Mouse (Mus musculus): ENCODE results near the gene Cdk2.
"Not testable (repeated sequence)": the region's sequence is repeated elsewhere in the genome, so short reads cannot be mapped to it uniquely, and the experiment has no call there.

Cdk2 gene

GRCm38 (mm10) chr10:128704491-128705316, at the start of gene Cdk2:
TSS of gene Cdk2 (minus strand) at chr10:128705031.
- DNase-seq, result peak; percentile 97

- peak; percentile 87 for DNase-seq
These were observed 43.5 kb upstream of the Cdk2 start for GRCm38 (mm10) chr10:128748252-128748864.

GRCm38 (mm10) chr10:128747646-128748251, 42.9 kb upstream of the Cdk2 start, which contains the start of gene Pym1:
TSS of gene Pym1 (plus strand) at chr10:128747889.
- peak; percentile 88 for DNase-seq

- no peak for DNase-seq
These were observed 42.3 kb upstream of the Cdk2 start for GRCm38 (mm10) chr10:128746972-128747645.

GRCm38 (mm10) chr10:128745946-128746613, 41.2 kb upstream of the Cdk2 start:
- DNase-seq, result no peak

GRCm38 (mm10) chr10:128744680-128745601, 40.1 kb upstream of the Cdk2 start, which contains the start of gene Dgka:
TSS of gene Dgka (minus strand) at chr10:128744855.
- no peak for DNase-seq

- DNase-seq, result no peak
These were observed 39.4 kb upstream of the Cdk2 start for GRCm38 (mm10) chr10:128744211-128744610.

GRCm38 (mm10) chr10:128743791-128744191, 39.0 kb upstream of the Cdk2 start:
- DNase-seq, result peak; percentile 56

GRCm38 (mm10) chr10:128743235-128743634, 38.4 kb upstream of the Cdk2 start:
- no peak for DNase-seq

- DNase-seq, result no peak
These were observed 37.8 kb upstream of the Cdk2 start for GRCm38 (mm10) chr10:128742616-128743015.

GRCm38 (mm10) chr10:128740296-128740695, 35.5 kb upstream of the Cdk2 start:
- DNase-seq, result peak; percentile 26

- DNase-seq, result peak; percentile 56
These were observed 32.6 kb upstream of the Cdk2 start for GRCm38 (mm10) chr10:128737435-128737834.

GRCm38 (mm10) chr10:128731992-128732391, 27.2 kb upstream of the Cdk2 start:
- DNase-seq, result no peak

GRCm38 (mm10) chr10:128731002-128731433, 26.2 kb upstream of the Cdk2 start:
- DNase-seq, result peak; percentile 73

- no peak for DNase-seq
These were observed 23.2 kb upstream of the Cdk2 start for GRCm38 (mm10) chr10:128728059-128728458.

- DNase-seq, result not testable (repeated sequence)
These were observed 20.6 kb upstream of the Cdk2 start for GRCm38 (mm10) chr10:128725466-128725865.

GRCm38 (mm10) chr10:128715559-128716537, 11.0 kb upstream of the Cdk2 start:
- no peak for DNase-seq

GRCm38 (mm10) chr10:128711318-128711717, 6.5 kb upstream of the Cdk2 start:
- DNase-seq, result not testable (repeated sequence)

GRCm38 (mm10) chr10:128705317-128705693, 474 bp upstream of the Cdk2 start:
- peak; percentile 15 for DNase-seq

- no peak for DNase-seq
These were observed 936 bp downstream of the Cdk2 start, which contains the start of gene Pmel for GRCm38 (mm10) chr10:128703895-128704294. TSS of gene Pmel (plus strand) at chr10:128704195.
